Mouse (Mus musculus) layer of hippocampus, adult 9-10 months (tissue): ENCODE data around the gene Olfr339.
"Not testable (repeated sequence)": the region's sequence is repeated elsewhere in the genome, so short reads cannot be mapped to it uniquely, and the experiment has no call there.

Experiments
- DNase-seq: peaks from one replicate; pipeline ENCODE4 v3.0.0; 2022; ENCODE audit warnings: low spot score

The Olfr339 gene

DNA sequence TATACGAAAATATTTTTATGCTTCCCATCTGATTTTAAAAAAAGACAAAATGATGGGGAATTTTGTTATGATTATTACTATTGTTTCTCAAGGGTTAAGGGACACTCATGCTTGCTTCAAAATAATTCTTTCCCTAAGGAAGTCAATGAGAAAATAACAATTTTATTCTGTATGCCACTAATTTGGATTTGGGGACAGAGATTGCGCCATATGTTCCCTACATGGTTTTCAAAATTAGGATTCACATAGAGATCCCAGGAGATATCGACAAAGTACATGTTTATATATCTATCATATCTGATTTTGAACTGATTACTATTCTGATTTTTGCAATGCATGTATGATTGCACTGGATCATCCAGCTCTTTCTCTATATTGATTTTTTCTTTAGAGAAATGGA is at the start of gene Olfr339:
TSS of gene Olfr339 (plus strand) at position 301 of the 400 bp plus-strand sequence.
- no peak for DNase-seq

DNA sequence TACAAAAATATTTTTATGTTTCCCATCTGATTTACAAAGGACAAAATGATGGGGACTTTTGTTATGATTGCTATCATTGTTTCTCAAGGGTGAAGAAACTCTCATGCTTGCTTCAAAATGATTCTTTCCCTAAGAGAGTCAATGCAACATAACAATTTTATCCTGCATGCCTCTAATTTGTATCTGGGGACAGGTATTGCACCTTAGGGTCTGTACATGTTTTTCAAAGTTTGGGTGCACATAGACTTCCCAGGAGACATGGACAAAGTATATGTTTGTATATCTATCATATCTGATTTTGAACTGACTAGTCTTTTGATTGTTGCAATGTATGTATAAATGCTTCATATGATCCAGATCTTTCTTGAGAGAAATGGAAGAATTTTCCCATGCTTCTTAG is 45.5 kb upstream of the Olfr339 start, which contains the start of gene Olfr338:
TSS of gene Olfr338 (plus strand) at position 301 of the 400 bp plus-strand sequence.
- DNase-seq: no peak

DNA sequence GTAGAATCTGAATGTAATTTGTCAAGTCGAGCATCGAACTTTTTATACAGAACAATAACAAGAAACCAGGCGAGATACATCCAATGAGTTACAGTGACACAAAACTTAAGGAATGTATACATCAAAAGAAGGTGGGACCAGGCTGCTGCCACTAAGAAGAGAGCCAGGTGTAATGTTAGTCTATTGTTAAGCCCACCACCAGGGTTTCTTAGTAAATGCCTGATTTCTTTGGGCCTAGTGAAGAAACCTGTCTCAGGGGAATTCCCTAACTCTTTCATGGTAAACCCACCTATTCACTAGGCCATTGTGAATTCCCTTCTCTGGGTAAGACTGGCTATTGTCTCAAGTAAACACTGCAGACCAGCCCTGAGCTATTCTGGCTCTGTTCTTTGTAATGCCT is 3.6 kb upstream of the Olfr339 start:
- not testable (repeated sequence) for DNase-seq

DNA sequence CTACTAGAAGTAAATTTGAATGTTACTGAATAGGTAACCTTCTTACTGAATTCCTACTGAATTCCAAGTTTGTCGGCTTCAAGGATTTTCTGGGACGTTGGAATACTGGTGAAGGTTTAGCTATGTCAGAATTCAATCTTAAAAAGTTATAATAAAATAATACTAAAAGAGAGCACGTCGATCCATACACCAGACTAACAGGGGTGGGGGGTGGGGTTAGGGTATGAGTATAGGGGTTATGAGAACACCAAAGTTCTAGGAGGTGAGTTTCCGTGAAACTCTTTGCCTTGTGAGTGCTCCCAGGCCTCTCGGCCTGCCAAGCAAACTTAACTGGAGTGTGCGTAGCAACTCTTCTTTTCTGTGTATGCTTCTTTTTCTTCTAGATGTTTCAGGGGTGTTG is 3.2 kb upstream of the Olfr339 start:
- DNase-seq: not testable (repeated sequence)

DNA sequence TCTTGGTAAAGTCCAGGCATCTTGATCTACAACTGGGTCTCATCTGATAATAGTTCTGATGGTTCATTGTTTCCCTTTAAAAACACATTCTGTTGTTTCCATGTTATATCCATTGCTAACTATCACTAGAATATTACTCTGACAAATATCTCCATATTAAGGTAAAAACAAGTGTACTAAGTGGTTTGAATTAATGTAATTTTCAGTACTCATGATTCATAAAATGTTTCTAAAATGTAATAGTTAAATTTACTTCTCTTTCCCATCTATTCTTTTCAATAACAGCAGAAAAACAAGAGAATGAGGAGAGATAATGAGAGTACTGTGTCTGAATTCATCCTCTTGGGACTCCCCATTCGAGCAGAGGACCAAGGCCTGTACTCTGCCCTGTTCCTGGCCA is 33.5 kb downstream of the Olfr339 start, which contains the start of gene Olfr340:
TSS of gene Olfr340 (plus strand) at position 301 of the 400 bp plus-strand sequence.
- no peak for DNase-seq

DNA sequence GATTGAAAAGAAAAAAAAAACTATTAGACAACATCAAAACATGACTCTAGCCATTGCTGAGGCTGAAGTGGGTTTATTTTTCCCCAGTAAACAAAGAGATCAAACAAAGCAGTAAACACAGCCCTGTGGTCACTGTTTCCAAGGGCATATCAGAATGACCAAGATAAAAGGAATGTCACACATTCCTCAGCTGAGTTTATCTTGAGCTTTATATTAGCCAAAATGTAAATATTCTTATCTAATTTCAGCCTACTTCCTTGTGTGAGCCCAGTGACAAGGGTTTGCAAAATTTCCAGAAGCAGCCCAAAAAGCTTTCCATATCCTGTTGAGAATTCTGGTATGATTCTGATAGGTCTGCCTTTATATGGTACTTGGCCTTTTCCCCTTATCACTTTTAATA is 54.9 kb downstream of the Olfr339 start:
- DNase-seq: no peak
